In the genomic region with DNA sequence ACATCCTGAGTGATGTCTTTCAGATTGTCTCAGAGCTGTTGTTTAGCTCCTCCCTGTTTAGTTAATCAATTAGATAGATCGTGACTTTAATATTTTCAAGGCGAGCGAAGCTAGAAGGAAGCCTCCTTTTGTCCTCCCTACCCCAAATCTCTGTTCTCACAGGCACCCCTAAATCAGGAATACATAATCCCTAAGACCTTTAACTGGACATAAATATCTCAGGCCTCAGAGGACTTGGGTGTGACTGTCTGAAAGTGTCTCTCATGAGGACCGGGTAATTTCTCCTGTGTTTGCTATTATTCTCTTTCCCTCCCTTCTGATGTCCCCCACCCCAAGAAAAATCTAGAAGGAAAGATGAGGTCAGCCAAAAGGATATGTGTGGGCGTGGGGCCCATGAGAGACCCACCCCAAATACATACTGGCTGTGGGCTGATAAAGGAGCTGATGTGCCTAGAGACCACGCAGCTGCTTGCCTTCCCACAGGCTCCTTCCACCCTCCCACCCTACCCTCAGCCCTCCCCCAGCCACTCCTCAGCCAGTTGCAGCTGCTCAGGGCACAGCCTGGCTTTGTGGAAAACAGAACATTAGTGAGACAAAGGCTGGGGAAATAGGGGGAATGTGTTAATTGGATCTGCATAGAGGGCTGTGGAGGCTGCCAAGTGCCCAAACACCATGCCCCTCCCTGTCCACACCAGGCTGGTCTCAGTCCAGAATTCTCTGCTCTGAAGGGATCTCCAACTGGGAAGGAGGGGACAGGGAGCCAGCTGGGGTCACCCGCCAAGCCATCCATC, we compare ENCODE assay signal across 8 mouse cellular contexts.
DNase-seq lines count a peak whose midpoint lies in the region; ATAC-seq lines count a peak whose summit lies in the region.

No protein-coding gene starts in this region.

- no peak overlapping the region for H3K27ac ChIP-seq in heart, embryonic 10.5 days
- no peak overlapping the region for H3K27ac ChIP-seq in midbrain, embryonic 16.5 days (ENCODE audit: low read length)

- ATAC-seq in midbrain, embryonic 16.5 days, result peak; percentile 80
- ATAC-seq in granulocyte monocyte progenitor cell, adult 5-6 weeks (replicated peaks; ENCODE audit: poor library complexity, severe bottlenecking), result no peak

- WGBS in heart, embryonic 10.5 days, result 57% methylated on average over 7 of the region's 7 CpGs
- WGBS in midbrain, embryonic 16.5 days, result 52% methylated on average over 7 of the region's 7 CpGs

- no peaks in the 10 kb centered on the region for H3K27me3 ChIP-seq in heart, embryonic 10.5 days (ENCODE audit: insufficient read depth, poor library complexity, severe bottlenecking)
- no peaks in the 10 kb centered on the region for H3K27me3 ChIP-seq in midbrain, embryonic 16.5 days (ENCODE audit: control insufficient read depth, insufficient read depth, low read depth, low read length)

- H3K4me2 ChIP-seq in midbrain, embryonic 16.5 days (ENCODE audit: low read length), result no peak overlapping the region

- no peak overlapping the region for H3K9ac ChIP-seq in midbrain, embryonic 16.5 days (ENCODE audit: low read depth, low read length)

- H3K36me3 ChIP-seq in heart, embryonic 10.5 days, result no peaks in the 10 kb centered on the region
- H3K36me3 ChIP-seq in midbrain, embryonic 16.5 days (ENCODE audit: control insufficient read depth, insufficient read depth, low read length), result no peaks in the 10 kb centered on the region

- H3K4me1 ChIP-seq in heart, embryonic 10.5 days, result peaks cover 9% of the 10 kb centered on the region; the same call in 1 of the 2 replicates
- H3K4me1 ChIP-seq in midbrain, embryonic 16.5 days (ENCODE audit: control insufficient read depth, insufficient read depth, low read length), result 0 out of 2 replicates have a peak, but pooled peaks cover 2% of the 10 kb centered on the region

- intact Hi-C loops in heart, postnatal 10 days (cut with DNase I), result no loop called here

- DNase-seq in heart, postnatal 10 days, result peak; percentile 30 to 32
- no peak for DNase-seq in heart, embryonic 10.5 days (ENCODE audit: low spot score)
- DNase-seq in adipocyte (ENCODE audit: low spot score), result peak; percentile 21
- DNase-seq in heart, postnatal 4 days, result peak; percentile 24
- DNase-seq in ovary, postnatal 14 days (ENCODE audit: low spot score), result no peak
- DNase-seq in frontal cortex, postnatal 14 days (ENCODE audit: low spot score in 2 of 2), result no peak

- H3K4me3 ChIP-seq in heart, embryonic 10.5 days, result no peak overlapping the region
- no peak overlapping the region for H3K4me3 ChIP-seq in midbrain, embryonic 16.5 days (ENCODE audit: low read depth, low read length)

- no peaks in the 10 kb centered on the region for H3K9me3 ChIP-seq in heart, embryonic 10.5 days
- H3K9me3 ChIP-seq in midbrain, embryonic 16.5 days (replicated peaks; ENCODE audit: control insufficient read depth, low read length, poor library complexity, severe bottlenecking), result no peaks in the 10 kb centered on the region

Comparison
In these comparisons a context has a peak if more than half of its experiments do, and no peak if none do; other contexts are left out.
1. DNase-seq: peak in heart, postnatal 10 days (2 of 2), adipocyte (single experiment) and heart, postnatal 4 days (single experiment); none in heart, embryonic 10.5 days (single experiment), ovary, postnatal 14 days (single experiment) and frontal cortex, postnatal 14 days (0 of 2).